Mouse (Mus musculus) small intestine, adult 2 months (tissue): ENCODE measurements around the gene Abcb11.

Experiments used
- CTCF ChIP-seq: fragments of 200-500 bp; IDR thresholded peaks from 2 replicates; pipeline ENCODE4 v1.5.1; 2012; ENCODE audit warnings: low read depth, mild to moderate bottlenecking, control low read depth, inconsistent platforms, low read length, moderate library complexity, mixed read lengths; ENCODE audit not compliant: insufficient replicate concordance, insufficient read length; ENCODE audit errors: extremely low read depth
- POLR2A ChIP-seq: fragments of 200-500 bp; IDR thresholded peaks from 2 replicates; pipeline ENCODE4 v1.6.1; 2012; ENCODE audit warnings: low read depth, mild to moderate bottlenecking, control low read depth, inconsistent platforms, low read length, moderate library complexity

- TF ChIP-seq CTCF = no peak
- TF ChIP-seq POLR2A = no peak
These were observed 22.9 kb upstream of the Abcb11 start for GRCm38 (mm10) chr2:69365275-69365674.
